Mouse (Mus musculus) embryonic facial prominence, embryonic 14.5 days (tissue): ENCODE data around the gene Mapk12. TPM values are rescaled to one million over a fixed set of nuclear protein-coding genes. Genes with fewer than 3 reads are reported as not detected.
A peak's percentile ranks its signal among the peaks of the same experiment; 100 is the strongest.

Experiments
- ATAC-seq: fragments of 200-750 bp; cut with Nextera tagmentation; 2 replicates; pipeline ENCODE4 v1.8.0; 2017; ENCODE audit warnings: low read depth, moderate number of reproducible peaks, moderate TSS enrichment
- DNase-seq: peaks from one replicate; pipeline ENCODE4 v3.0.0-alpha.2; 2015; ENCODE audit warnings: low spot score
- H3K27ac ChIP-seq: fragments of 300-500 bp; sonication (generic); replicated peaks from 2 replicates; pipeline ENCODE4 v1.5.1; 2014; ENCODE audit warnings: low read depth, mild to moderate bottlenecking, low read length, moderate library complexity
- H3K27me3 ChIP-seq: fragments of 300-500 bp; sonication (generic); replicated peaks from 2 replicates; pipeline ENCODE4 v1.6.1; 2014; ENCODE audit warnings: low read length; ENCODE audit not compliant: control insufficient read depth, insufficient read depth
- H3K36me3 ChIP-seq: fragments of 300-500 bp; sonication (generic); 2 replicates; pipeline ENCODE4 v1.6.1; 2014; ENCODE audit warnings: low read length, mixed read lengths; ENCODE audit not compliant: control insufficient read depth, insufficient read depth
- H3K4me1 ChIP-seq: fragments of 300-500 bp; sonication (generic); 2 replicates; pipeline ENCODE4 v1.6.1; 2014; ENCODE audit warnings: antibody characterized with exemption, low read length; ENCODE audit not compliant: control insufficient read depth, insufficient read depth
- H3K4me2 ChIP-seq: fragments of 300-500 bp; sonication (generic); 2 replicates; pipeline ENCODE4 v1.6.1; 2014; ENCODE audit warnings: low read depth, mild to moderate bottlenecking, low read length, moderate library complexity, mixed read lengths
- H3K4me3 ChIP-seq: fragments of 300-500 bp; sonication (generic); 2 replicates; pipeline ENCODE4 v1.5.1; 2014; ENCODE audit warnings: low read depth, mild to moderate bottlenecking, low read length
- H3K9ac ChIP-seq: fragments of 300-500 bp; sonication (generic); 2 replicates; pipeline ENCODE4 v1.6.1; 2014; ENCODE audit warnings: low read depth, mild to moderate bottlenecking, low read length, moderate library complexity, mixed read lengths
- H3K9me3 ChIP-seq: fragments of 300-500 bp; sonication (generic); 2 replicates; pipeline ENCODE4 v1.6.1; 2016; ENCODE audit warnings: low read length; ENCODE audit not compliant: control insufficient read depth
- WGBS: fragments of 180-500 bp; shearing (Covaris S2); extraction: QIAGEN DNeasy Blood & Tissue Kit; methylation state at CpG from one replicate; pipeline ENCODE4 v1.1.7; 2014; 5-methylcytosine and 5-hydroxymethylcytosine counted together
- polyA plus RNA-seq: library from polyadenylated mRNA; unstranded; fragments of >200 nt; fragmentation: Nextera tagmentation; extraction: Ambion mirVana; gene quantifications from 2 replicates; pipeline ENCODE4 v1.2.1, GENCODE M21; 2014

Gene Mapk12
- polyA plus RNA-seq, 1 experiment from 2014 or later = 14.2 TPM

DNA sequence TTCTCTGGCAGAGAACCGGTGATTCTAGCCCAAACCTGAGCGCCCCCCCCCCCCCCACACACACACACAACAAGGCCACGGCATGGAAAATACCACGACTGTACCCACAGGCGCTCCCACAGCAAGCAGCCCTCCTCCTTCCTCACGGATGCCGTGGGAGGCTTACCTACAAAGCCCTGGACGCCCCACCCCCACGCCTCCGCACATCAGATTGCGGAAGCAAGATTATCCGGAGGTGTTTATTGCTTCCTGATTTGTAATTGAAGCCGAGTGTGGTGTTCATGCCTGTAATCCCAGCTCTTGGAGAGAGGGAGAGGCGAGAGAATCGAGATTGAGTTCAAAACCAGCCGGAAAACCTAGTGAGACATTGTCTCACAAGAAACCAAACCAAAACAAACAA lies 6.5 kb upstream of the Mapk12 start:
- no peaks in the 10 kb centered on the region for H3K36me3 ChIP-seq
- no peak for ATAC-seq
- H3K9ac ChIP-seq = peak overlapping the region; percentile 56
- H3K4me3 ChIP-seq = peak overlapping the region; percentile 30
- DNase-seq = peak; percentile 38
- 8% methylated on average over 12 of the region's 16 CpGs for WGBS
- H3K27ac ChIP-seq = no peak overlapping the region; the same call in 1 of the 2 replicates
- H3K9me3 ChIP-seq = no peaks in the 10 kb centered on the region
- H3K27me3 ChIP-seq = peaks cover 45% of the 10 kb centered on the region
- peak overlapping the region; percentile 95 for H3K4me2 ChIP-seq
- H3K4me1 ChIP-seq = peaks cover 20% of the 10 kb centered on the region

DNA sequence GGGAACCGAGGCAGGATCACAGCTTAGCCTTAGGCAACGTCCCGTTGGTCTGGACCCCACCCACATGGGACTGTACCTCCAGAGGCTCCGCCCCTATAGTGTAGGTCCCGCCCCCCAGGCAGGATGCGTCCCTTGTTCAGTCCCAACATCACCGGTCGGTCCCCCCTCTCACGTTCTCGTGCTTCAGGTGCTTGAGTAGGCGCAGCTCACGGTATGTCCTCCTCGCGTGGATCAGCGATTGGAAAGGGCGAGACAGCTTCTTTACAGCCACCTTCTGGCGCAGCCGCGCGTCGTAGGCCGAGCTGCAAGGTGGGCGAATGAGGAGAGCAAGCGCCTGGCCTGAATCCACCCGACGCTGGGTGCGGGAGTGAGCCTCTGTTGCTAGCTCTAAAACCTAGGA lies 6.0 kb upstream of the Mapk12 start:
- H3K27ac ChIP-seq = no peak overlapping the region; the same call in 1 of the 2 replicates
- peak overlapping the region; percentile 56 for H3K9ac ChIP-seq
- peaks cover 20% of the 10 kb centered on the region for H3K4me1 ChIP-seq
- WGBS = 1% methylated on average over 19 of the region's 27 CpGs
- peak overlapping the region; percentile 95 for H3K4me2 ChIP-seq
- H3K9me3 ChIP-seq = no peaks in the 10 kb centered on the region
- peak; percentile 49 for DNase-seq
- H3K27me3 ChIP-seq = peaks cover 50% of the 10 kb centered on the region
- peak; percentile 30; the same call in 1 of the 2 replicates for ATAC-seq
- H3K36me3 ChIP-seq = no peaks in the 10 kb centered on the region
- H3K4me3 ChIP-seq = peak overlapping the region; percentile 30

DNA sequence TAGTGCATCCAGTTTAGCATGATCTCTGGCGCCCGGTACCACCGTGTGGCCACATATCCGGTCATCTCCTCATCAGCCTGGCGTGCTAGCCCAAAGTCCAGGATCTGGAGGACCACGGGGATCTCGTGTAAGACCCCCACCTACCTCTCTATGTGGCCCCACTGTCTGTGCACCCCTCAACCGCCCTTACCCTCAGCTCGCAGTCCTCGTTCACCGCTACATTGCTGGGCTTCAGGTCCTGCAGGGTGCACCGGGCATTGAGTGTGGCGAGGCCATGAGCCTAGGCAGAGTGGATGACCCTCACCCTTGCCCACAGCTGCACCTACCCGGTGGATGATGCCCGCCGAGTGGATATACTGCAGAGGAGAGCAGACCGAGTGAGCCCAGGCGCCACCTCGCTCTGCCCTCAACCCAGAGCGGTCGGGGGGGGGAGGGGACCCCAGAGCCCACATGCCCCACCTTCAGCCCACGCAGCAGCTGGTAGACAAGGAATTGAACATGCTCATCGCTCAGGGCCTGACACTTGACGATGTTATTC lies 5.4 kb upstream of the Mapk12 start:
- Histone ChIP-seq H3K9me3 (no peaks in the 10 kb centered on the region), H3K4me2 (peak overlapping the region; percentile 95), H3K9ac (no peak overlapping the region), H3K4me3 (no peak overlapping the region), H3K36me3 (no peaks in the 10 kb centered on the region), H3K27ac (no peak overlapping the region), H3K4me1 (peaks cover 21% of the 10 kb centered on the region), H3K27me3 (peaks cover 56% of the 10 kb centered on the region)
- 77% methylated on average over 22 of the region's 24 CpGs for WGBS
- ATAC-seq = no peak
- no peak for DNase-seq

DNA sequence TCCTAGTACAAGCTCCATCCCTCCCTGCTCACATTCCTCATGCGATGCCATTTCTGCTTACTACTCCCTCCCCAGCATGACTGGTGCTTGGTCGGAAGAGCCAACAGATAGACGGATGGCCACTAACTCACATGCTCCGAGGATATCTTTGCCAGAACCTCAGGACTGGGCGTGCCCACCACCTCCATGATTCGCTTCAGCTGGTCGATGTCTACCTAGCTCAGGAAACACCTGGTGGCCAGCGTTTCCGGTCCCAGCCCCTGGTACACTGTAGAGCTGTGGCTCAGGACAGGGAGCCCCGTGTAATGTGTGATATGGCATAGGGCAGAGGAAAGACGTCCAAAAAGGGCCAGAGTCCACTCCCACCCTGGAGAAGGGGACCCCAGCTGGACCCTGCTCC lies 4.5 kb upstream of the Mapk12 start:
- WGBS = 90% methylated on average over 11 of the region's 11 CpGs

GRCm38 (mm10) chr15:89143134-89143533 lies 2.6 kb upstream of the Mapk12 start:
- H3K9me3 ChIP-seq = no peaks in the 10 kb centered on the region
- H3K27me3 ChIP-seq = peaks cover 70% of the 10 kb centered on the region
- WGBS = 81% methylated on average over 2 of the region's 2 CpGs
- ATAC-seq = no peak
- no peak overlapping the region for H3K9ac ChIP-seq
- no peak overlapping the region for H3K4me3 ChIP-seq
- H3K27ac ChIP-seq = no peak overlapping the region
- H3K36me3 ChIP-seq = no peaks in the 10 kb centered on the region
- no peak overlapping the region for H3K4me2 ChIP-seq
- DNase-seq = no peak
- H3K4me1 ChIP-seq = peaks cover 15% of the 10 kb centered on the region

More for the DNA sequence above, 4.5 kb upstream of the Mapk12 start:
- H3K36me3 ChIP-seq = no peaks in the 10 kb centered on the region
- peaks cover 65% of the 10 kb centered on the region for H3K27me3 ChIP-seq
- H3K4me1 ChIP-seq = peaks cover 23% of the 10 kb centered on the region
- H3K9me3 ChIP-seq = no peaks in the 10 kb centered on the region
- ATAC-seq (no peak), DNase-seq (no peak)
- H3K27ac ChIP-seq = no peak overlapping the region
- H3K4me3 ChIP-seq = no peak overlapping the region
- no peak overlapping the region for H3K4me2 ChIP-seq
- H3K9ac ChIP-seq = no peak overlapping the region

DNA sequence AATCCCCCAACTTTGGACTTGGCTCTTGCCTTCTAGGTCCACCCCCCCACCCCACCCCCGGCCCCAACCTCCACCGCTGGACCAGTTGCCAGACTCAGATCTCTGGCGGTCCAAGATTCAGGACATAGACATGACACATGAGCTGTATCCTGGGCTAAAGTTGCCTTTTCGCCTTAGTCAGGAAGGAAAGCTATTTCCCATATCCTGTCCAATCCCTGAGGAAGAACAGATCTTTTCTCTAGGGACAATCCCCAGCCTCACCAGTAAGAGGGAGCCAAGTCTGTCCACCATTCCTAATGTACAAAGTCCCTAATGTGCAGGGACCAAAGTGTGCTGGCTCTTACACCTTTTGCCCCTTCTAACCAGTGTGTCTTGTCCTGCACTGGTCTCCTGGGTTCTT lies 1.4 kb upstream of the Mapk12 start:
- Histone ChIP-seq H3K4me1 (peaks cover 9% of the 10 kb centered on the region), H3K9ac (no peak overlapping the region), H3K27me3 (peaks cover 58% of the 10 kb centered on the region), H3K36me3 (no peaks in the 10 kb centered on the region), H3K4me3 (no peak overlapping the region), H3K4me2 (no peak overlapping the region), H3K27ac (no peak overlapping the region), H3K9me3 (no peaks in the 10 kb centered on the region)
- DNase-seq (no peak), ATAC-seq (no peak)
- WGBS = 57% methylated on average over 4 of the region's 4 CpGs

- Histone ChIP-seq H3K9me3 (no peaks in the 10 kb centered on the region), H3K36me3 (no peaks in the 10 kb centered on the region), H3K4me2 (no peak overlapping the region), H3K27me3 (peaks cover 54% of the 10 kb centered on the region), H3K9ac (no peak overlapping the region), H3K27ac (no peak overlapping the region), H3K4me1 (peaks cover 7% of the 10 kb centered on the region; the same call in 1 of the 2 replicates), H3K4me3 (no peak overlapping the region)
- WGBS = 13% methylated on average over 5 of the region's 5 CpGs
- DNase-seq = peak; percentile 15
- ATAC-seq = peak; percentile 7; the same call in 1 of the 2 replicates
These were observed 940 bp upstream of the Mapk12 start for GRCm38 (mm10) chr15:89141443-89141842.

GRCm38 (mm10) chr15:89140048-89140658 lies 350 bp downstream of the Mapk12 start:
- peaks cover 7% of the 10 kb centered on the region; the same call in 1 of the 2 replicates for H3K4me1 ChIP-seq
- H3K4me2 ChIP-seq = peak overlapping the region; percentile 93
- 2% methylated on average over 26 of the region's 53 CpGs for WGBS
- no peaks in the 10 kb centered on the region for H3K36me3 ChIP-seq
- DNase-seq (peak; percentile 68), ATAC-seq (peak; percentile 48)
- H3K27ac ChIP-seq = peak overlapping the region; percentile 33
- peak overlapping the region; percentile 62 for H3K9ac ChIP-seq
- peaks cover 45% of the 10 kb centered on the region for H3K27me3 ChIP-seq
- no peaks in the 10 kb centered on the region for H3K9me3 ChIP-seq
- H3K4me3 ChIP-seq = peak overlapping the region; percentile 49

GRCm38 (mm10) chr15:89138531-89138930 lies 2.0 kb downstream of the Mapk12 start:
- no peak overlapping the region for H3K27ac ChIP-seq
- WGBS = 94% methylated on average over 6 of the region's 6 CpGs

More at GRCm38 (mm10) chr15:89138531-89138930, 2.0 kb downstream of the Mapk12 start:
- Histone ChIP-seq H3K4me1 (peaks cover 7% of the 10 kb centered on the region; the same call in 1 of the 2 replicates), H3K36me3 (no peaks in the 10 kb centered on the region), H3K4me2 (no peak overlapping the region), H3K9me3 (no peaks in the 10 kb centered on the region), H3K9ac (no peak overlapping the region), H3K27me3 (peaks cover 45% of the 10 kb centered on the region), H3K4me3 (no peak overlapping the region)
- ATAC-seq (no peak), DNase-seq (no peak)
